Mouse (Mus musculus): ENCODE data around the gene Tsen54. TPM values are rescaled to one million over a fixed set of nuclear protein-coding genes. Genes with fewer than 3 reads are reported as not detected.

Tsen54 gene
- polyA plus RNA-seq, 1 experiment from 2014 or later, result 20.1 TPM

GRCm38 (mm10) chr11:115830550-115831325 lies 16.2 kb downstream of the Tsen54 start:
- no peaks in the 10 kb centered on the region; the same call in 1 of the 2 replicates for H3K36me3 ChIP-seq
- H3K4me1 ChIP-seq (replicated peaks), result peaks cover 87% of the 10 kb centered on the region
- ATAC-seq (ENCODE audit: low read depth), result no peak
- DNase-seq, result no peak
- no peaks in the 10 kb centered on the region for H3K9me3 ChIP-seq (replicated peaks)
- peak overlapping the region; percentile 55 for H3K4me2 ChIP-seq
- H3K27ac ChIP-seq, result peak overlapping the region; percentile 80
- H3K9ac ChIP-seq, result peak overlapping the region; percentile 53
- H3K27me3 ChIP-seq, result no peaks in the 10 kb centered on the region; the same call in 1 of the 2 replicates
- H3K4me3 ChIP-seq (replicated peaks), result peak overlapping the region; percentile 28
- WGBS (ENCODE audit: insufficient replicate concordance), result 38% methylated on average over 25 of the region's 25 CpGs

GRCm38 (mm10) chr11:115831518-115831917 lies 17.0 kb downstream of the Tsen54 start:
- Histone ChIP-seq H3K4me1 (replicated peaks) (peaks cover 81% of the 10 kb centered on the region), H3K27ac (peak overlapping the region; percentile 80), H3K36me3 (no peaks in the 10 kb centered on the region; the same call in 1 of the 2 replicates), H3K9me3 (replicated peaks) (no peaks in the 10 kb centered on the region), H3K27me3 (no peaks in the 10 kb centered on the region), H3K9ac (peak overlapping the region; percentile 53), H3K4me3 (replicated peaks) (peak overlapping the region; percentile 28), H3K4me2 (peak overlapping the region; percentile 55)
- DNase-seq (no peak), ATAC-seq (ENCODE audit: low read depth) (peak; percentile 73)
- 15% methylated on average over 3 of the region's 3 CpGs for WGBS (ENCODE audit: insufficient replicate concordance)

- DNase-seq (no peak), ATAC-seq (ENCODE audit: low read depth) (0 out of 2 replicates have a peak, but pooled peaks have one; percentile 30)
- H3K27me3 ChIP-seq, result no peaks in the 10 kb centered on the region
- peak overlapping the region; percentile 53 for H3K9ac ChIP-seq
- WGBS (ENCODE audit: insufficient replicate concordance), result 63% methylated on average over 6 of the region's 6 CpGs
- H3K4me1 ChIP-seq (replicated peaks), result peaks cover 81% of the 10 kb centered on the region
- H3K9me3 ChIP-seq (replicated peaks), result no peaks in the 10 kb centered on the region
- peak overlapping the region; percentile 28; the same call in 1 of the 2 replicates for H3K4me3 ChIP-seq (replicated peaks)
- no peaks in the 10 kb centered on the region; the same call in 1 of the 2 replicates for H3K36me3 ChIP-seq
- H3K27ac ChIP-seq, result peak overlapping the region; percentile 80
- peak overlapping the region; percentile 55 for H3K4me2 ChIP-seq
Measured at GRCm38 (mm10) chr11:115832064-115832463, 17.5 kb downstream of the Tsen54 start.

GRCm38 (mm10) chr11:115832523-115832922 lies 18.0 kb downstream of the Tsen54 start:
- H3K9ac ChIP-seq, result peak overlapping the region; percentile 53
- 48% methylated on average over 8 of the region's 8 CpGs for whole genome bisulfite sequencing (ENCODE audit: insufficient replicate concordance)
- no peaks in the 10 kb centered on the region for H3K27me3 ChIP-seq
- peak overlapping the region; percentile 80 for H3K27ac ChIP-seq
- H3K4me3 ChIP-seq (replicated peaks), result 0 out of 2 replicates have a peak overlapping the region, but pooled peaks have one; percentile 28
- ATAC-seq (ENCODE audit: low read depth) (peak; percentile 40; the same call in 1 of the 2 replicates), DNase-seq (no peak)
- H3K36me3 ChIP-seq, result no peaks in the 10 kb centered on the region; the same call in 1 of the 2 replicates
- peak overlapping the region; percentile 55 for H3K4me2 ChIP-seq
- H3K9me3 ChIP-seq (replicated peaks), result no peaks in the 10 kb centered on the region
- peaks cover 78% of the 10 kb centered on the region for H3K4me1 ChIP-seq (replicated peaks)

GRCm38 (mm10) chr11:115833021-115833513 lies 18.5 kb downstream of the Tsen54 start:
- WGBS (ENCODE audit: insufficient replicate concordance), result 24% methylated on average over 8 of the region's 8 CpGs
- Histone ChIP-seq H3K27me3 (no peaks in the 10 kb centered on the region), H3K9me3 (replicated peaks) (no peaks in the 10 kb centered on the region), H3K36me3 (no peaks in the 10 kb centered on the region; the same call in 1 of the 2 replicates), H3K4me1 (replicated peaks) (peaks cover 80% of the 10 kb centered on the region), H3K4me2 (peak overlapping the region; percentile 55), H3K9ac (0 out of 2 replicates have a peak overlapping the region, but pooled peaks have one; percentile 41), H3K4me3 (replicated peaks) (no peak overlapping the region), H3K27ac (peak overlapping the region; percentile 80)
- DNase-seq, result no peak
- ATAC-seq (ENCODE audit: low read depth), result peak; percentile 44

- ATAC-seq (ENCODE audit: low read depth) (no peak), DNase-seq (no peak)
- no peaks in the 10 kb centered on the region; the same call in 1 of the 2 replicates for H3K36me3 ChIP-seq
- no peaks in the 10 kb centered on the region for H3K27me3 ChIP-seq
- H3K4me1 ChIP-seq (replicated peaks), result peaks cover 82% of the 10 kb centered on the region
- H3K4me2 ChIP-seq, result no peak overlapping the region
- 72% methylated on average over 6 of the region's 6 CpGs for WGBS (ENCODE audit: insufficient replicate concordance)
- peak overlapping the region; percentile 80; the same call in 1 of the 2 replicates for H3K27ac ChIP-seq
- no peaks in the 10 kb centered on the region for H3K9me3 ChIP-seq (replicated peaks)
- no peak overlapping the region for H3K4me3 ChIP-seq (replicated peaks)
- H3K9ac ChIP-seq, result peak overlapping the region; percentile 47; the same call in 1 of the 2 replicates
Measured at GRCm38 (mm10) chr11:115834033-115834432, 19.5 kb downstream of the Tsen54 start.

DNA sequence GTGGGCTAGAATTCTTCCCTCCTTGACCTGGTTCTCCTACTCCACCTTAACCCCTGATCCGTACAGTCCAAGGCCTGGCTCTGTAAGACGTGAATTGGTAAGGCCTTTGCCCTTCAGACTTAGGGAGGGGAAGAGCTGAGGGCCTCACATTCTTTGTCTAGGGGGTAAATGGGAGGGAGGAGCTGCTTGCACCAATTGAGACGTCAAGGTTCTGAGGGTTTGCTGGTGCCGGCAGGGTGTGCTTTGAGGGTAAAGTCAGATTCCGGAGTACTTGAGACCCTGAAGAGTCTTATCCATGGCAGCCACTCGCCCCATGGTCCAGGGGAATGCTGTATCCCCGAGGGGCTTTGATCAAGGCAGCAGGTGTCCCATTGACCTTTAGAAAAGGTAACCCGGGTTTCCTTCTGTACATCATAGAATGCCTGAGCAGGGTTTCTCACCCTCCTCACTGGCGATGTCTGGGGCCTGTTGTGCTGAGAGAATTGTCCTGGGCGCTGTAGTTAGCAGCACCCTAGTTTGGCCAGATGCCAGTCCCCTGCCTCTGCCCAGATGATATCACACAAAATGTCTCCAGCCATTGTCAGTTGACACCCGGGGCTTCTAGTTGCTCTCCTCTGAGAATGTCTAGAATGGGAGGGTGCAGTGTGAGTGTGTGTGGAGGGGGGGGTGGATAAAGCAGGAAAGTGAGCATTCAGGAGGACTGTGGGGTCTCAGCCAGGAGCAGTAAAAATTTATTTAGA lies 22.3 kb downstream of the Tsen54 start:
- H3K9me3 ChIP-seq (replicated peaks), result no peaks in the 10 kb centered on the region
- H3K4me3 ChIP-seq (replicated peaks), result no peak overlapping the region
- H3K36me3 ChIP-seq, result no peaks in the 10 kb centered on the region; the same call in 1 of the 2 replicates
- H3K27ac ChIP-seq, result no peak overlapping the region
- H3K9ac ChIP-seq, result no peak overlapping the region
- ATAC-seq (ENCODE audit: low read depth) (no peak), DNase-seq (no peak)
- 65% methylated on average over 11 of the region's 11 CpGs for WGBS (ENCODE audit: insufficient replicate concordance)
- peaks cover 78% of the 10 kb centered on the region for H3K4me1 ChIP-seq (replicated peaks)
- no peaks in the 10 kb centered on the region for H3K27me3 ChIP-seq
- no peak overlapping the region for H3K4me2 ChIP-seq

GRCm38 (mm10) chr11:115837606-115838345 lies 23.3 kb downstream of the Tsen54 start:
- no peak overlapping the region for H3K4me3 ChIP-seq (replicated peaks)
- no peak overlapping the region for H3K27ac ChIP-seq
- H3K9ac ChIP-seq, result no peak overlapping the region
- 87% methylated on average over 22 of the region's 22 CpGs for WGBS (ENCODE audit: insufficient replicate concordance)
- no peaks in the 10 kb centered on the region for H3K9me3 ChIP-seq (replicated peaks)
- no peaks in the 10 kb centered on the region; the same call in 1 of the 2 replicates for H3K36me3 ChIP-seq
- H3K27me3 ChIP-seq, result no peaks in the 10 kb centered on the region
- DNase-seq, result no peak
- H3K4me1 ChIP-seq (replicated peaks), result peaks cover 78% of the 10 kb centered on the region
- no peak for ATAC-seq (ENCODE audit: low read depth)
- H3K4me2 ChIP-seq, result no peak overlapping the region

DNA sequence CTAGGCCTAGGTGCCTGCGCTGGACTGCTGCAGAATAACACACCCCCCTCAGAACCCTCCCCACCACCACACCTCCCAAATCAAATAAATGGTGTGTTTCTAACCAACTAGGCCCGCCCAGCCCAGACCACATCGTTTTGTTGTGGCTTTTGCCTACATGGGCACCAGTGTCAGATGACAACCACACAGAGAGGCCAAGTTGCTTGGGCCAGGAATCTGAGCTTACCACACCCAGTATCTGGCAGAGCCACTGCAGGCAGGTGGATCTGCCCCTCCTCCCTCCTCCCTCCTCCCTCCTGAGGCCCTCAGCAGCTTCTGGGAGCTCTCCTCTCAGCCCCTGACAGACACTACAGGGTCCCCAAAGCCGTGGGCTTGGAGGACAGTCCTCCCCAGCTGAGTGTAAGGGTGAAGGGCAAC lies 24.4 kb downstream of the Tsen54 start:
- 0 out of 2 replicates have a peak, but pooled peaks have one; percentile 15 for ATAC-seq (ENCODE audit: low read depth)
- Histone ChIP-seq H3K27ac (no peak overlapping the region), H3K4me2 (no peak overlapping the region), H3K9me3 (replicated peaks) (no peaks in the 10 kb centered on the region), H3K9ac (peak overlapping the region; percentile 33; the same call in 1 of the 2 replicates), H3K36me3 (peaks cover 2% of the 10 kb centered on the region), H3K27me3 (no peaks in the 10 kb centered on the region), H3K4me3 (replicated peaks) (no peak overlapping the region), H3K4me1 (replicated peaks) (peaks cover 78% of the 10 kb centered on the region)
- 19% methylated on average over 4 of the region's 4 CpGs for WGBS (ENCODE audit: insufficient replicate concordance)
- DNase-seq, result peak; percentile 46

- DNase-seq (no peak), ATAC-seq (ENCODE audit: low read depth) (no peak)
- 57% methylated on average over 3 of the region's 3 CpGs for WGBS (ENCODE audit: insufficient replicate concordance)
- Histone ChIP-seq H3K4me3 (replicated peaks) (no peak overlapping the region), H3K27me3 (no peaks in the 10 kb centered on the region), H3K4me1 (replicated peaks) (peaks cover 75% of the 10 kb centered on the region), H3K4me2 (no peak overlapping the region), H3K9ac (no peak overlapping the region), H3K9me3 (replicated peaks) (no peaks in the 10 kb centered on the region), H3K36me3 (peaks cover 10% of the 10 kb centered on the region), H3K27ac (no peak overlapping the region)
Measured at GRCm38 (mm10) chr11:115839732-115840131, 25.2 kb downstream of the Tsen54 start.
